Mouse (Mus musculus): ENCODE data around the gene Cacng3.

DNA sequence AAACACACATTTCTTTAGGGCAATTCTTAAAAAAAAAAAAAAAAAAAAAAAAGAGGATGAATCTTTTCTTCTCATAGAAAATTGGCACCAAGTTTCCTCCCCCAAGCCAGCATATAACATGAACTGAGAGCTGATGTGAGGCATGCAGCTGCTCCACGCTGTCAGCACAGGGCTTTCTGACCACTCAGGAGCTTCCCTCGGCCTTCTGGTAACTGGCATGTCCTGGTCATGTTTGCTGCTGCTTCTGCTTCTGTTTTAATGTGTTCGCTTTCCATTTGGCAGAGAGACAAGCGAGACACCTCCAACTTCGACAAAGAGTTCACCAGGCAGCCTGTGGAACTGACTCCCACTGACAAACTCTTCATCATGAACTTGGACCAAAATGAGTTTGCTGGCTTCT is 36.8 kb upstream of the Cacng3 start:
- TF ChIP-seq GATA1 (IDR thresholded peaks at IDR 0.05; ENCODE audit: low read length) (no peak), TAL1 (IDR thresholded peaks at IDR 0.05; ENCODE audit: low read length) (no peak)

Data from erythroblast, embryonic 14.5 days (primary cell).